Mouse (Mus musculus): ENCODE data around the gene Gtf3c2. TPM values are rescaled to one million over a fixed set of nuclear protein-coding genes. Genes with fewer than 3 reads are reported as not detected.
A peak's percentile ranks its signal among the peaks of the same experiment; 100 is the strongest.
"Not testable (repeated sequence)": the region's sequence is repeated elsewhere in the genome, so short reads cannot be mapped to it uniquely, and the experiment has no call there.

Gtf3c2 gene
- polyA plus RNA-seq (2012; ENCODE audit: insufficient read depth, insufficient read length, missing spikeins) = 80.4 and 90.2 TPM in 2 replicates

DNA sequence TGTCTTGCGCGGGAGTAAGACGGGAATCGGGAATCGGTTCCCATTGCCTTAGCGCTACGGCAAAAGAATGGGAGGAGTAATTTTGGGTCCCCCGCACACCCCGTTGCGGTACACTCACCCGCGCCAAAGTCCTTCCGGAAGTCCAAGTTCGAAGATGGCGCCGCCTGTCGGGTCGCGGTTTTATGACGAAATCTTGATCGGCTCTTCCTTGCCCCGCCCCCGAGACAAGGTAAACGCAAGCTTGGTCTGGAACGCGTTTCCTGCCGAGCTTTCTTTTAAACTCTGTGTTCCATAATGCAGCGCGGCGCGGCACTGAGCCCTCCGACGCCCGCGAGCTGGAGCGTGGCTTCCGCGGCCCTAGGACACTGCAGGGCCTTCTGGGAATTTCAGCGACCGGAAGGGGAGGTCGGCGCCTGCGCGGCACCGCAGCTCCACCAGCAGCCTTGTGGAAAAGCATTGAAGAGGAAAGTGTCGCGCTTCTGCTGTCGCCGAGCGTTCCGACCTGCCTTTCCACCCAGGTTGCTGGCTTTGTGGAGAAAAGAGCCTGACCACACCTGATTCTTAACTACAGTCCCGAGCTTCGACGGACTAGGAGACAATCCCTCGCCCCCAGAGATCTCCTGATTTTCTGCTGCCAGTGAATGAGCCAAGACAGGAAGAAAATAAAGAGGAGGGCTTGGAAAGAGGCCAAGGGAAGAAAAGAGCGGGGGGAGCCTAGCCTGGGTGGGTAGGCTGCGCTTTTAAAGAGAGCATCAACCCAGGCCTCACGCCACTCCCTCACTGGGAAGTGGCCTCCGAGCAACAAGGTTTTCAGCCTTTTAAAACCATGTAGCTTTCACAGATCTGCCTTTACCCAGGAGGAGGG is at the start of gene Gtf3c2, which contains the start of gene Gm29609:
Gene Gtf3c2 (minus strand): TSS at position 379 of the 865 bp plus-strand sequence.
Gene Gm29609 (minus strand): TSS at position 146 of the 865 bp plus-strand sequence.
- Histone ChIP-seq H3K27ac (ENCODE audit: insufficient read depth, low read depth, low read length) (peak within 1 kb of the TSS; percentile 96), H3K4me1 (ENCODE audit: control insufficient read depth, insufficient read depth, low read length) (peaks cover 15% of the 10 kb centered on the region)
- no peak for TF ChIP-seq POLR2A (IDR thresholded peaks at IDR 0.05; ENCODE audit: borderline replicate concordance, low read depth, low read length)
- no peak for TF ChIP-seq CTCF (IDR thresholded peaks at IDR 0.05; ENCODE audit: low read depth, low read length)

DNA sequence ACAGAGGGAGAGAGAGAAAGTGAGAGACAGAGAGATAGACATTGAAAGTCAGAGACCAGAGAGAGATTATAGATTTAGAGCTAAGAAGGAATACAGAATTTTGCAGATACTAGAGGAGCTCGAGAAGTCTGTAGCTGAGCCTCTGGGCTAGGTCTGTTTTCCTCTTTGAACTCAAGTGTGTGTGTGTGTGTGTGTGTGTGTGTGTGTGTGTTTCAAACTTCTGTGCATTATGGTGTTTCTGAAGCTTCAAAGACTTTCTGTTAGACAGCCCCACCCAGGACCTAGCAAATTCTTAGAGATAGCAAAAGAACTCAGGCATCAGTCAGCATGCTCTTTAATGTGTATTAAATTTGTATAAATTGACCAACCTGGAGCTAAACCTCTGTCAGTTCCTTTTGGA is 46.7 kb upstream of the Gtf3c2 start:
- peaks cover 12% of the 10 kb centered on the region for H3K4me1 ChIP-seq (ENCODE audit: control insufficient read depth, insufficient read depth, low read length)
- no peak for TF ChIP-seq POLR2A (IDR thresholded peaks at IDR 0.05; ENCODE audit: borderline replicate concordance, low read depth, low read length)
- TF ChIP-seq CTCF (IDR thresholded peaks at IDR 0.05; ENCODE audit: low read depth, low read length) = no peak
- no peak overlapping the region for H3K4me3 ChIP-seq (ENCODE audit: insufficient read depth, low read length)
- H3K27ac ChIP-seq (ENCODE audit: insufficient read depth, low read depth, low read length) = no peak overlapping the region

More for the DNA sequence above, at the start of gene Gtf3c2, which contains the start of gene Gm29609:
- peak within 1 kb of the TSS; percentile 73 for H3K4me3 ChIP-seq (ENCODE audit: insufficient read depth, low read length)

DNA sequence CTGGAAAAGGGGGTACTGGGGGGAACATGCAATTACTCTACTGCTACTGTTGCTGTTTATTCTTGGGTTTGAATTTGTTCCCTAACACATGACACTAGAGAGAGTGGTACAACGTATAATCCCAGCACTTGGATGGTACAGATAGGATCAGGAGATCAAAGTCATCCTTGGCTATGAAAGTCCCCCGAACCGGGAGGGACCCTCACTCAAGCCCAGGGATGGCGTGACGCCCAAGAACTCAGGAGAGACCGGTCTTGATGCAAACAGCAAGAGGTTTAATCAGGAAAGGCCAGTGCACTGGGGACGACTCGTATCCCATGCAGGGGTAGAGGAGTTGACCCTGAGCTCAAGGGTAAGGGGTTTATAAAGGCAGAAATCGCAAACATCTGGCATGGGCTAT is 42.8 kb upstream of the Gtf3c2 start:
- no peak for TF ChIP-seq POLR2A (IDR thresholded peaks at IDR 0.05; ENCODE audit: borderline replicate concordance, low read depth, low read length)
- no peak for TF ChIP-seq CTCF (IDR thresholded peaks at IDR 0.05; ENCODE audit: low read depth, low read length)
- peaks cover 2% of the 10 kb centered on the region; the same call in 1 of the 2 replicates for H3K4me1 ChIP-seq (ENCODE audit: control insufficient read depth, insufficient read depth, low read length)
- H3K4me3 ChIP-seq (ENCODE audit: insufficient read depth, low read length) = no peak overlapping the region
- H3K27ac ChIP-seq (ENCODE audit: insufficient read depth, low read depth, low read length) = no peak overlapping the region

DNA sequence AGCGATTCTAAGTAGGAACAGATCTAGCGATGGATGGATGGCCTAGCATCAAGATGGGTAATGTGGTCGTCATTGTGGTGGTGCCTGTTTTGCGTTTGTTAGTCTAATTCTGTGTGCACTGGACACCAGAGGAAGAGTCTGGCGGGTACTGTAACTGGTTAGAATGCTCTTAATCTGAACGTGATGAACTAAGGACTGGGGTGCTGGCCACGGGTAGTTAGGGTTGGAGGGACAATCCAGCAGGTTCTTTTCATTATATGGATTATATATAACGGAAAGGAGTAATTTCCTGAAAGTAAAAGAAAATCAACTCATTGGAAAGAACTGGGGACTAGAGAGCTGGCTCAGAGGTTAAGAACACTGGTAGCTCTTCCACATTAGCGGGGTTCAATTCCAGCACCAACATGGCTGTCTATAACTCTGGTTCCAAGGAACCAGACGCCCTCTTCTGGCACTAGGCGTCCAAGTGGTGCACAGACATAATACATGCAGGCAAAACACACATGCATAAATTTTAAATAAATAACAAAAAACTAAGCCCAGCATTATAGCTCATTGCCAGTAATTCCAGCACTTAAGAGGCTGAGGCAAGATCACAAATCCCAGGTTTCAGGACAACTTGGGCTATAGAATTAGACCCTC is 41.5 kb upstream of the Gtf3c2 start:
- H3K27ac ChIP-seq (ENCODE audit: insufficient read depth, low read depth, low read length) = peak overlapping the region; percentile 82
- peak overlapping the region; percentile 84 for H3K4me3 ChIP-seq (ENCODE audit: insufficient read depth, low read length)
- no peak for TF ChIP-seq POLR2A (IDR thresholded peaks at IDR 0.05; ENCODE audit: borderline replicate concordance, low read depth, low read length)
- TF ChIP-seq CTCF (IDR thresholded peaks at IDR 0.05; ENCODE audit: low read depth, low read length) = peak; percentile 31; the same call in 1 of the 2 replicates
- H3K4me1 ChIP-seq (ENCODE audit: control insufficient read depth, insufficient read depth, low read length) = peaks cover 6% of the 10 kb centered on the region

DNA sequence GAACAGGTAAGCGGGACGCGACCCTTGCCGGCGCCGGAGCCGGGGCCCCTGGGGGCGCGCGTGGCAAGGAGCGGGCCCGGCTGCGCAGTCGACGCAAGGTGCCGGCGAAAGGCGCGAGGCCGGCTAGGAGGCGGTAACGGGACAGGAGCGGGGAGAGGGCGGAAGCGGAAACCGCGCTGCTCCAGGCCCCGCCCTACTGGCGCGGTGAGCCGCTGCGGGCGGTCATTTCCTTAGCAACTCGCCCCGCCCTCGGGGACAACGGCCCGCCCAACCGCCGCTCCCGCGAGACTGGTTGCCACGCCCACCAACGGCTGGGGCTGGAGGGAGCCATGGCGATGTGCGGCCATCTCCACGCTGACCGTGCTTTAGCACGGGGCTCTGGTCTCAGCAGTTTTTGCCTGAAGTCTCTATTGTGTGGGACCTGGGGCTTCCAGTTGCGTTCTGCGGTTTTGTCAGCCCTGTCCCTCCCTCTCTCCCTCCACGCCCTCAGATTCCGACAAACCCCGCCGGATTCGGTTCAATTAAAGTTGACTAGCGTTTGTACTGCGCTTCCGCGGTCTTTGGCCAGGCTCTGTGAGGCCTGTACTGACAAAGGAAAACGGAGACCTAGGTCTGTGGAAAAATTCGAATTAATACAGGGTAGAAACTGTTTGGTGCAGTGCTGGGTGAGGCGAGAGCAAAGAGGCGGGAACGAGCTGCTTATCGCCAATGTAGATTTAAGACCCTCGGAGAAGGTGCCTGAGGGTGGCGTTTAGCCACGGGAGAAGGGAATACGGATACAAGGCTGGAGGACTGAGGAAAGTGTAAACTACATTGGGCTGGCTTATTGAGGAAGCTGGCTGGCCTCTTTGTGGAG is 40.7 kb upstream of the Gtf3c2 start, which contains the start of gene Ppm1g:
Gene Ppm1g (minus strand): TSS at position 240 of the 856 bp plus-strand sequence.
- TF ChIP-seq CTCF (IDR thresholded peaks at IDR 0.05; ENCODE audit: low read depth, low read length) = no peak
- peak; percentile 70; the same call in 1 of the 2 replicates for TF ChIP-seq POLR2A (IDR thresholded peaks at IDR 0.05; ENCODE audit: borderline replicate concordance, low read depth, low read length)

DNA sequence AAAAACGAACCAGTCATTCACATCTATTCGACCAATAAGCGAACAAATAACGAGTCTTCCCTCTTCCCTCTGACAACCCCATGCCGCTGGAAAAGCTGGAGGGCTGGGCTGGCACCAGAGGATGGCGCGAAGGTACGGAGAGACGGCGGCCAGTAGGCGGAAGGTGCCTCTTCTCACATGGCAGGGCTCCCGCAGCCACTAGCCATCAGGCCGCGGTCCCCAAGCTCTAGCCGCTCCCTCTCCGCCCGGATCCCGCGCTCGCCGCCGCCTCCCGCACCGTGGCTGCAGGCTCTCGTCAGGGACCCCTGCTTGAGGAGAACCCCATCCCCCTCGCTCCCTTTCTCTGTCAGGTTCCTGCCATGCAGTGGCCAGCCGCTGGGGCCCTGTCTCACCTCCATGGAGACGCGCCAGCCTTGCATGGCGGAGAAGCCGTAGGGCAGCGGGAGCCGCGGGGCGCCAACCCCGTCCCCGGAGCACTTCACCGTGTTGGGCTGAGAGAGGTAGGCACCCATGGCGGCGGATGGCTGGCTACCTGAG is 40.0 kb upstream of the Gtf3c2 start:
- peak overlapping the region; percentile 73 for H3K27ac ChIP-seq (ENCODE audit: insufficient read depth, low read depth, low read length)
- H3K4me1 ChIP-seq (ENCODE audit: control insufficient read depth, insufficient read depth, low read length) = peaks cover 6% of the 10 kb centered on the region
- TF ChIP-seq POLR2A (IDR thresholded peaks at IDR 0.05; ENCODE audit: borderline replicate concordance, low read depth, low read length) = no peak
- TF ChIP-seq CTCF (IDR thresholded peaks at IDR 0.05; ENCODE audit: low read depth, low read length) = 0 out of 2 replicates have a peak, but pooled peaks have one; percentile 5
- peak overlapping the region; percentile 98 for H3K4me3 ChIP-seq (ENCODE audit: insufficient read depth, low read length)

More for the DNA sequence above, 40.7 kb upstream of the Gtf3c2 start, which contains the start of gene Ppm1g:
- Histone ChIP-seq H3K27ac (ENCODE audit: insufficient read depth, low read depth, low read length) (peak within 1 kb of the TSS; percentile 82), H3K4me3 (ENCODE audit: insufficient read depth, low read length) (peak within 1 kb of the TSS; percentile 98), H3K4me1 (ENCODE audit: control insufficient read depth, insufficient read depth, low read length) (peaks cover 6% of the 10 kb centered on the region)

DNA sequence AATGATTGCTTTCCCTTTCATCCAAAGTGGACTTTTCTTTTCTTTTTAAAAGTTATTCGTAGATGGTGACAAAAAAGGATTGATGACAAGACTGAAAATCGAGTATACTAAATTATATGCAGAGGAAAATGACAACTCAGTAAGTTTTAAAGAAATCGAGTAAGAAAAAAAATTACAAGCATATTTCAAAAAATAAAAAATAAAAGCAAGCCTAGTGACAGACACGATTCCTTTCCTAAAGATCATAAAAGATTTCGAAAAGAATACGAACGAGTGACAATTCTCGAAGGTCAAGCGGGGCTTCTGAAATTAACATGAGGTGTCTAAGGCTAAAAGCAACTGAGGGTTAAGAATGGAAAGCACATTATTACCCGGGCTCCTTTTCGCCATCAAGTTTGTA is 39.5 kb upstream of the Gtf3c2 start:
- TF ChIP-seq CTCF (IDR thresholded peaks at IDR 0.05; ENCODE audit: low read depth, low read length) (no peak), POLR2A (IDR thresholded peaks at IDR 0.05; ENCODE audit: borderline replicate concordance, low read depth, low read length) (no peak)
- H3K27ac ChIP-seq (ENCODE audit: insufficient read depth, low read depth, low read length) = peak overlapping the region; percentile 73
- peaks cover 9% of the 10 kb centered on the region for H3K4me1 ChIP-seq (ENCODE audit: control insufficient read depth, insufficient read depth, low read length)
- peak overlapping the region; percentile 98 for H3K4me3 ChIP-seq (ENCODE audit: insufficient read depth, low read length)

DNA sequence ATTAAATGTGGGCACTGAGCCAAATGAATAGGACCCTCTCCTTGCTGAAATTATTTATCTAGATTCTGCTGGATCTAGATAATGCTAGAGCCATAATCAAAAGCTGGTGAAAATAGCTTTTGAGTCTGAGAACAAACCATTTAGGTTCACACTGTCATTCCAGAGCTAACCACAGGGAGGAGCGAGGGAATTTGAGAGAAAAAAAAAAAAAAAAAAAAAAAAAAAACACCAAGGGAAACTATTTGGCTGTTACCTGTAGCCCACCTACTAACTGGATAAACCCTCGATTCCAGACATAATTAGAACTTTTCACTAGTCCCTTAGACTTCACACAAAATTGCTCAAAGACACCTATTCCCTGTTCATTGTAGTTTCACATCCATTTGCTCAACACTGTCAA is 39.1 kb upstream of the Gtf3c2 start:
- Histone ChIP-seq H3K27ac (ENCODE audit: insufficient read depth, low read depth, low read length) (no peak overlapping the region), H3K4me1 (ENCODE audit: control insufficient read depth, insufficient read depth, low read length) (peaks cover 9% of the 10 kb centered on the region), H3K4me3 (ENCODE audit: insufficient read depth, low read length) (peak overlapping the region; percentile 18)
- no peak for TF ChIP-seq POLR2A (IDR thresholded peaks at IDR 0.05; ENCODE audit: borderline replicate concordance, low read depth, low read length)
- TF ChIP-seq CTCF (IDR thresholded peaks at IDR 0.05; ENCODE audit: low read depth, low read length) = no peak

DNA sequence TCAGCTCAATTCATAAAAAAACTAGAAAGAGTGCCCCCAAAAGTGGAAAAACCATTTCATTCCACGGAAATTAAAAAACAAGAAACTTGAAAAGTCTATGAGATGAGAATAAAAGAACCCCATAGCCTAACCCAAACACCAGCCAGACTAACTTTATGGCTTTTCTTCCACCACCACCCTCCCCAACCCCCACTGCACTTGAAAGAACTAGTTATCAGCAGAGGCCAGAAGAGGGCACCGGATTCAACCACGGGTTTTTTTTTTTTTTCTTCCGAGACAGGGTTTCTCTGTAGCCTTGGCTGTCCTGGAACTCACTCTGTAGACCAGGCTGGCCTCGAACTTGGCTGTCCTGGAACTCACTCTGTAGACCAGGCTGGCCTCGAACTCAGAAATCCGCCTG is 38.4 kb upstream of the Gtf3c2 start:
- no peak overlapping the region for H3K4me3 ChIP-seq (ENCODE audit: insufficient read depth, low read length)
- TF ChIP-seq CTCF (IDR thresholded peaks at IDR 0.05; ENCODE audit: low read depth, low read length) (no peak), POLR2A (IDR thresholded peaks at IDR 0.05; ENCODE audit: borderline replicate concordance, low read depth, low read length) (no peak)
- peaks cover 9% of the 10 kb centered on the region for H3K4me1 ChIP-seq (ENCODE audit: control insufficient read depth, insufficient read depth, low read length)
- no peak overlapping the region for H3K27ac ChIP-seq (ENCODE audit: insufficient read depth, low read depth, low read length)

DNA sequence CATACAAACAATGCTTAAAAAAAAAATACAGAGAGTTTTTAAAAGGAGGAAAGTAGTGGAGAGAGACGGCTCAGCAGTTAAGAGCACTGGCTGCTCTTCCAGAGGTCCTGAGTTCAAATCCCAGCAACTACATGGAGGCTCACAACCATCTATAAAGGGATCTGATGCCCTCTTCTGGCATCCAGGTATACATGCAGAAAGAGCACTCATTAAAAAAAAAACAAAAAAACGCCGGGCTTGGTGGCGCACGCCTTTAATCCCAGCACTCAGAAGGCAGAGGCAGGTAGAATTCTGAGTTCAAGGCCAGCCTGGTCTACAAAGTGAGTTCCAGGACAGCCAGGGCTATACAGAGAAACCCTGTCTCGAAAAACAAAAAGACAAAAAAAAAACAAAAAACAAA is 36.6 kb upstream of the Gtf3c2 start:
- peaks cover 12% of the 10 kb centered on the region for H3K4me1 ChIP-seq (ENCODE audit: control insufficient read depth, insufficient read depth, low read length)
- H3K27ac ChIP-seq (ENCODE audit: insufficient read depth, low read depth, low read length); H3K4me3 ChIP-seq (ENCODE audit: insufficient read depth, low read length): not testable (repeated sequence)

Data from bone marrow macrophage, adult 2 months (primary cell).